Mouse (Mus musculus) megakaryocyte, embryonic 14.5 days (primary cell): Measurements from ENCODE around the gene Kcnh2.

Experiments used
- FLI1 ChIP-seq: IDR thresholded peaks from 2 replicates; pipeline ENCODE4 v1.6.1; 2012; ENCODE audit warnings: low read length, inconsistent platforms, mixed read lengths
- GATA1 ChIP-seq: IDR thresholded peaks from 3 replicates; pipeline ENCODE4 v1.6.1; 2012; ENCODE audit warnings: mixed read lengths, low read length, inconsistent platforms, borderline replicate concordance

GRCm38 (mm10) chr5:24348128-24348527, 3.3 kb downstream of the Kcnh2 start:
- no peak for TF ChIP-seq GATA1
- TF ChIP-seq FLI1 = no peak
